Mouse (Mus musculus) c-Kit-positive CD71-negative TER-119-negative erythroid progenitor cells, embryonic 14.5 days (primary cell): ENCODE data around the gene Bcl7c.

Source experiments
- DNase-seq: peaks from one replicate; pipeline ENCODE4 v3.0.0-alpha.2; 2013; ENCODE audit warnings: low read depth

Gene Bcl7c

DNA sequence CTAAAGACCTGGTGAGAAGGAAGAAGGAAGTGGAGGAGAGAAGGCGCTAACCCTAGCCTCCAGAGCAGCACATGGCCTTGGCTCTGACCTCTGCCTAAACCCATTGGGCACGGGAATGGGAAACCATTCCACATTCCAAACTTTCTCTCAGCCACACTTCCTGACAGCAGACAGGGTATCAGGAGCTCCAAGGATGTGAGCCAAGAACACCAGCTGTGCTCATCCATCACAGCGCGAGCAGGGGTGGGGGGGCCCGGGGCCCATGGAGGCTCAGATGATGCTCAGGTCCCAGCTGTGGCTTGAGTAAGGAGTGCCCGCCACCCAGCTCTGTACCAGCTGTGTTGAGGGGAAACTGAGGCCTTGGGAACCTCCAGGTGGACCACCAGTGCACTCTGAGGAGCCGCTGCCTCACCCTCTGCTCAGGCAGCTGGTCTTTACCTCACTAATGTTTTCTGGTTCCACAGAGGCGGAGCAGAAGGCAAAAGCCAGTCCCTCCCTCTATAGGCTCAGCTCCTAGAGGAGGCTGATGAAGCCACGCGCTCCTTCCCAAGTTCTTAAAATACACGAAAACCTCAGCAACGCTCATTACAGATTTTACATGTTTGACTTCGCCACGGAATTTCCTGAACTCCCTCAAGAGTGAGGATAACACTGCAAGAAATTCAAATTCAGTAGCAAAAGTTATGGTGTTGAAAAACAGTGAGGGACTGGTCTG, 23.3 kb downstream of the Bcl7c start:
- DNase-seq, result no peak

DNA sequence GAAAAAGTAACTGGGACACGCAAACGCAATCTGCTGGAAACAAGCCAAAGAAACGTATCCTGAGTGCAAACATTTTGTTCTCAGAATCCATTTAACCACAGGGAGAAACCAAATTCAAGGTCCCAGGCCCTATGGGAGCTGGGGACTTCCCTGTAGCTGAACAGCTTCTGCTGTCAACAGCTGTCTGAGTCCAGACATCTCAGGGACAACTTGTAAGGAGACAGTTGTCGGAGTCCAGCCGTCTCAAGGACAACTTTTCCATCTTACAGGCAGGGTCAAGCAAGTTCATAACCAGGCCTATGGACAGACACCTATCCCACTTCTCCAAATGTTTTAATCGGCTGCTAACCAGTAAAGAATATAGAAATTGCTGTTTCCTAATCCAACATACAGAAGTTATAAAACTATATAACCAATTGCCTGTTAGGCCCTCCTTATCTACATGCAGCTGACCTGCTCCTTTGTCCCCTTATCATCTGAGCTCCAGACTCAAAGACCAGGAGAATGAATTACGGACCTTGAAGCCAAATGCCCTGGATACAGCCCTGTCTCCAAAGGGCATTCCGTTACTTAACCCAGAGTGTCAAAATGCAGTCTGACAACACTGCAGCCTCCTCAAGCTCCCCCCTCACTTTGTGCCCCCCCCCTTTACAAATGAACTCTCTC, 26.7 kb downstream of the Bcl7c start:
- DNase-seq, result no peak

DNA sequence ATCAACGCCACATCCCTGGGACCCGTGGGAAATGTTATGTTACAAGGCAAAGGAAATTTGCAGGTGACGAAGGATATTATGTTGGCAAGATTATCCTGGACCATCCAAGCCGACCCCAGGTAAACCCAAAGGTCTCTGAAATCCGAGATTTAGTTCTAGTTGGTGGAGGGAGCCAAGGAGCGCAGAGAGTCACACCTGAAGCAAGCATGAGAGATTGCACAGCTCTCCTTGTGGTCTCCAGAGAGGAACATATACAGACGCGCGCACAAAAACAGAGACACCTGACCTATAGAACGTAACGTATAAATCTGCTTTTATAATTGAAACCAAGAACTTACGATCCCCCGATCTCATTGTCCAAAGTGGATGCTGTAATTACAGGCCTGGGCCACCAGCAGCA, 28.2 kb downstream of the Bcl7c start:
- no peak for DNase-seq

DNA sequence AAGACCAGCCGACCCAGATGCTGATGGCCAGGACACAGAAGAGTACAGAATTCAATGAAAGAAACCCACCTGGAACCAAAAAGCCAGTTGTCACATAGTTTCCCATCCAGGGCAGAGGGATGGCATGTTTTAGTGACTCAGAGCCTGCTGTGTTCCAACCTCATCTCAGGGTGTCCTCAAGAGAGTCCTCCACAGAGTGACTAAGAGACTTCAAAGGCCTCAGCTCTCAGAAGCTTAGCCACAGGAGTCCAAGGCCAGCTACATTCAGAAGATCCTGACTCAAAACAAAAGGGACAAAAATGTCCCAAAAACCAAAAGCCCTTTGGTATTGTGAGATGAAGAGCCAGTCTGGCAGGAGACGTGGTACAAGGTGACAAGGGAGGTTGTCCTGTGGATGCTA, 29.9 kb downstream of the Bcl7c start:
- DNase-seq, result no peak

DNA sequence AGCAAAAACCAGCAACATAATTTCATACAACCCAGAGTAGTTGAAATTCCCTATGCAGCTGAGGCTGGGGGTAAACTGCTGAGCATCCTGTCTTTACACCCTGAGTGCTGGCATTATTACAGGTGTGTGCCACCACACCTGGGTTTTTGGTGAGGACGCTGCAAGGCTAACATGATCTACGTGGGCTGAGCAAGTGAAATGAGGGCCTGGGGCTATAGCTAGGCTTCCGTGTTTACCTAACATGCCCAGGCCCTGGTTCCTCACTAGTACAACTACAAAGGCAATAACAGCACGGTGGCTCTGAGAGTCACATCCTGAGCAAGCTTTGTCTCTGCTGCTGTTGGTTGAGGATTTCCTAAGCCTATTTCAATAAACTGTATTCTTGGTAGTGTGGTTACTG, 31.1 kb downstream of the Bcl7c start:
- DNase-seq, result no peak

DNA sequence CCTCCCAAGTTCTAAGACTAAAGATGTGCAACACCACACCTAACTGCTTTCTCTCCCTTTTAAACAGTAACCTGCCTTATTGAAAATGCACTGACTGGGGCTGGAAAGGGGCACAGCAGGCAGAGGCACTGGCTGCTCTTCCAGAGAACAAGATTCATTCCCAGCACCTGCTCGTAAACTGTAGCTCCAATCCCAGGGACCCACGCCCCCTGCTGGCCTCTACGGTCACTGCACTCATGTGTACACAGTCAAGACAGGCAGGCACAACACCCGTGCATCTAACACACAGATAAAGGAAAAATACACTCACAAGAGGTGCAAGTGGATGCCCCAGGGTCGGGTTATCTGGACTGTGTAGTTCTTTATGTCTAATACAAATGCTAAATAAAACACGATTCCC, 31.7 kb downstream of the Bcl7c start:
- peak; percentile 56 for DNase-seq

DNA sequence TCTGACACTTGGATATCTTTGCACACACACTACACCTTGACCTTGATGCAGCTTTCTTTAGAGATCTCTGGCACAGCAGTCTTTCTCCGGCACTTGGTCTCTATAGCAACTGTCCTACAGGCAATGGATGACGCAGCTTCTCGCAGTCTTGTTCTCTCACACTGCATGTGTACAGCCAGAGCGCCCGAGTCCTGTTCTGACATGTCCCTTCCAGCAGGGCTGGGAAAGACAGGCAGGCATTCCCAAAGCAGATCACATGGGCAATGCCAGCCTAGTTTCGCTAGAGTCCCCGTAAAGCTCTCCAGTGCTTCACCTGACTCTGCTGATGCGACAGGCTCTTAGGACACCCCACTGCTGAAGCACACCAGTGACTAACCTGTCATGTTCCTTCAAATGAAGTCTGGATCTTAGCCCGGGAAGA, 33.3 kb downstream of the Bcl7c start:
- no peak for DNase-seq

DNA sequence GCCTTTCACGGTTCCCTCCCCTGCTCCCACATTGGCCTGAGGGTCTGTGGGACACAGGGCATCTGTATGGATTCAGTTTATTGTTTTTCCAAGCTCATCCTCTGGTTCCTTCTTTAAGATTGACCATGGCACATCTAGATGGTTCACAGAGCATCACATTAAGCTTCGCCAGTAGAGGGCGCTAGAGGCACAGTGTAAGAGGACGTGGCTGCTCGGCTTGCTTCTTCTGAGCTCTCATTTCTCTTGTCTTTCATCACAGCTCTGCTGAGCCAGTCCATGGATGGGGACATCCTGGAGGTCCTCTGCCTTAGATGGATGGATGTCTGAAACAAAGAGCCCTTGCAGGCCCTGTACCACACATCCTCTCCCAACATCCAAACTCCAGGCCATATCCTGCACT, 33.8 kb downstream of the Bcl7c start:
- peak; percentile 84 for DNase-seq

DNA sequence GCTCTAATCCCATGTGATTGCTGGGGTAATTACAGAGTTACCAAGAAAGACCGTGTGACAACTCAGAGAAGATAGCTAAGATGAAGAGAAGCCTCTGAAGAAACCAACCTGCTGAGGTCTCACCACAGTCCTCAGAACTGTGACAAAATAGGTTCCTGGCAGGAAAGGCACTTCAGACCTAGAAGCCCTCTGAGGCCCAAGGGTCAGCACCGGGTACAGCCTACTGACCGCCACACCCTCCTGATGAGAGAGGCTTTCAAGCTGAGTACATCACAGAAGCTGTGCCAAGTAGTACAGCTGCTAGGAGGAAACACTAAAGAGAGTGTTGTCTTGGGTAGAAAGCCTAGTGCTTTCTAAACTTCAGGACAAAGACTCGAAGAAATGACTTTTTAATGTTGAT, 36.0 kb downstream of the Bcl7c start:
- no peak for DNase-seq

DNA sequence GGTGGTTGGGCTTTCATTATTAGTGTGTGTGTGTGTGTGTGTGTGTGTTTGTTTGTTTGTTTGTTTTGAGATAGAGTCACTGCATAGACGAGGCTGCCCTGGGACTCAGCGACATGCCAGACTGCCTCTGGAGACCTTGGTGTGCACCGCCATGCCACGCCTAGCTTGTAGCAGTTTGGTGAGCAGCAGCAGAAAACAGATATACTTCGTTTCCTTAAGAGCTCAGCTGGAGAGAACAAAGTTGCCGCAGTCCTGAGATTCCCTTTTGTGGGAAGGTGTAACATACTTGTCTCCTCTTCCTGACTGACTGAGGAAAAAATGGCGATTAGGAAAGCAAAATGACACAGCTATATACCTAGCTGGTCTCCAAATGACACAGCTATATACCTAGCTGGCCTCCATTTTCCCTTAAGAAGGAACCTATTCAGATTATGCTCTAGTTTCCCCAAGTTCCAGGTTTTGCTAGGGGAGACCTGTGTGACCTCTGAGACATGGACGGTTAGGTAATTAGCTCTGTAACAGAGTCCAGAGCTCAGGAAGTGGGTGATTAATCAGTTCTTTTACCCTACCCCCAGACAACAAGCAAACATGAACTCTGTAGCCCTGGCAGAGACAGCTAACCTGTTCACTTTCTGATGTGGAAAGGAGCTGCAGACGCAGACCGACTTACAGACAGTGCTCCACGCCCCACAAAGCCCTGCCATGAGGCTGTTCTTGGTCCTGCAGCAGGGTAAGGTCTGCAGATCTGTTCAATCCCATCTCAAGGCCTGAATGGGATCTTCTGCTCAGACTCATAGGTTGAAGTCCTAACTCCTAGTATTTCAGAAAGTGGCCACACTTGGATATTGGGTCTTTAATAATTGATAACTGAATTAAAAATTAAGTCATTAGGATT, 36.6 kb downstream of the Bcl7c start:
- no peak for DNase-seq

DNA sequence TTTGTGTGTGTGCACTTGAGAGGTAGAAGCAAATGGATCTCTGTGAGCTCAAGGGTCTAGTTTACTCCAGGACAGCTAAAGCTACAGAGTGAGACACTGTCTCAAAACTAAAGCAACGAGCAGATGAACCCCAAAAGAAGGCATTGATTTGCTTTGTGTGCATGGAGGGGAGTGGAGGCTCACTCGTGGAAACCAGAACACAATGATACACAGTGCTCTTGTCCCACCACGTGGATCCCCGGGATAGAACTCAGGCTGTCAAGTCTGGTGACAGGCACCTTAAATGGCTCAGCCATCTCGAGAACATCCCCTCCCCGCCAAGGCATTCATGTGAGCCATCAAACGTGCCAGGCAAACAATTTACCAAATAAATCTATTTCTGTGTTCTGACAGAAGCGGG, 41.6 kb downstream of the Bcl7c start:
- no peak for DNase-seq

DNA sequence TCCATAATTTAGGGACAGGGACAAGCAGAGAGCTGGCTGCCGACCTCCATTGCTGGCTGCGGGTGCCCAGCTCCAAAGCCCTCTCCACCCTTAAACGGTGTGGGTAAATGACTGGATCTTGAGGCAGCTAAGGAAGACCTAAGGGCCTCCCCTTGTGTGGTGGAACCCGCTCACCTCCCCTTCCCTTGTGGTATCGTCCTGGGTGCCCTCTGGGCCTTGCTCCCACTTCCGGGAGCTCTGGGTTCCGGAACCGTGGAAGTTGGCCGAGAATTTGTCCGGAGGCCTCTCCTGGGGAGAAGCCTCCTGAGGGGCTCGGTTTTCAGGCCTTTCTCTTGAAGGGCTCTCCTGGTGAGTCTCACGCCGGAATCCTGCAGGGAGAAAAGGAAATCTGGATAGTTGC, 42.1 kb downstream of the Bcl7c start:
- no peak for DNase-seq

DNA sequence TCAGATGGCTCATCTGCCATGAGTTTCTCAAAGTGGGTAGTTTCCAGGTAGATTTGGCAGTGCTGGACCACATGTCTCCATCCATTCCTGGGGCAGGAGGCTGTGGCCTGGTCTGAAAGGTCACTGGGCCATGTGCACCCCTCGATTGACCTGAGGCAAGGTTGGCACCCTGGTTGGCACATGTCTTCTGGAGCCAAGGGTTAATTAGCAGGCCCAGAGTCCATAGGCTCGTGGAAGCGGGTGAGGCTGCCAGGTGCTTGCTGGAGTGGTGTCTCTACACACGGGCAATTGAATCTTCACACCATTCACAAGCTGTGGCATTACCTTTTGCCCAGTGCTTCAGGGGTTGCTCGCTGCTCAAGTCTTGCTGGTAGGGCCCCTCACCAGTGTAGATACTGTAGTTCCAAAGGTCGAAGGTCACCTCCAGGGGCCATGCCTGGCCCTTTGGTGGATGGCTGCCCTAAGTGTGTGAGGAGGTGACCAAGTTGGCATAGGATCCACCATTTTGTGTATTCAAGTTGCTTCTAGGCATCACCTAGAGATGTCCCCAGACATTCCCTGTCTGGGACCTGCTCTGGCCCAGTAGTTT, 42.6 kb downstream of the Bcl7c start:
- DNase-seq, result no peak

DNA sequence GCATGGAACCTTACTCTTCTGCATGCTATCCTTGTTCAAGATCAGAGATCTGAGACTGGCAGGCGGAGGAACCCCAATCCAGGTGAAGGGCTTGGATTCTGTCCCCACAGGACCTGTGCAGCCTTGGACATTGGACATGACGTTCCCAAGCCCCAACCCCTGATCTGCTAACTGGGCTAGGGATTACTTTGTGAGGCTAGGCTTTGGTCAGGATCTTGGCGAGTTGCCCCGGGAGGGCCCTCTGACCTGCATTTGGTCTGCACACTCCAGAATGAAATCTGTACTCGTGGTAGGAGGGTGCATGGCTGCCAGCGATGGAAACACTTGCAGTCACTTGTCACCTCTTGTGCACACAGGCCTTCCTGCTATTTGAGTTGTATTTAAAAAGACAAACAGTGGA, 45.8 kb downstream of the Bcl7c start:
- DNase-seq, result no peak

DNA sequence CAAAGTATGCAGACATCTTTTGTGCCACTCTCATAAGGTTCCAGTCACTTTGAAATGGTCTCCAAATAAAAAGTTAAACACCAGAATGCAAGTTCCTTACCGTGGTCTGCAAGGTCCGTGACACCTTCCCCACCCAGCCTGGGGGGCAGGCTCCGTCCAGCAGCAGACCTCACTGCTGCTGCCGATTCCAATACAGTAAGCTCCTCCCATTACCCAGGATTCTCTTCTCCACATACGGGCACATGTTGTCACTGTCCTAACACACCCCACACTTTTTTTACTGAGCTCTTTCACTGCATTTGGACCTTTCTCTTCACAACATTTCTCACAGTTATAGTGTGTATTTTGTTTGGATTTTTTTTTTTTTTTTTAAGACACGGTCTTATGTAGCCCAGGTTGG, 46.9 kb downstream of the Bcl7c start:
- no peak for DNase-seq

DNA sequence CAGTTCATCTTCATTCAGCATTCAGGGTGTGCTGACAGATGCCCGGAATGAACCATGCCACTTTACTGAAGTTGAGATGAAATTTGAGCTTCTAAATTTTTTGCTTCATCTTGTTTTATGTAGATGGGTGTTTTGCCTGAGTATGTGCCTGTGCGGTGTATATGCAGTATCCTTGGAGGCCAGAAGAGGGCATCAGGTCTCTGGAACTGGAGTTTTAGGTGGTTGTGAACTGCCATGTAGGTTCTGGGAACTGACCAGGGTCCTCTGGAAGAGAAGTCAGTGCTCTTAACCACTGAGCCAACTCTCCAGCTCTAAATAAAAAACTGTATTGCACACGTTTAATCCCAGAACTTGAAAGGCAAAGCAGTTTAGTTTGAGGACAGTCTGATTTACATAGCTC, 47.9 kb downstream of the Bcl7c start:
- DNase-seq, result no peak

DNA sequence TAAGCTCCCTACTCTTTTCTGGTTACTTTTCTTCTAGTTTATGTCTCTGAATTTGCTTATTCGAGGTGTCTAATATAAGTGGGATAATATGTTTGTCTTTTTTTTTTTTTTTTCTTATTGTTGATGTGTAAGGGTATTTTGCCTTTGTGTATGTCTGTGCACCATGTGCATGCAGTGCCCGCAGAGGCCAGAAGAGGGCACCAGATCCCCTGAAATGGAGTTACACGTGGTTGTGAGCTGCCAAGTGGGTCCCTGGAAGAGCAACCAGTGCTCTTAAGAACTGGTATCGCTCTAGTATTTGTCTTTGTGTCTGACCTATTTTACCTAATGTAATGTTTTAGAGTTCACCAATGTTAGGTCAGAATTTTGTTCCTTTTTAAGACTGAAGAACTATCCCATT, 51.8 kb downstream of the Bcl7c start:
- DNase-seq, result peak; percentile 73

DNA sequence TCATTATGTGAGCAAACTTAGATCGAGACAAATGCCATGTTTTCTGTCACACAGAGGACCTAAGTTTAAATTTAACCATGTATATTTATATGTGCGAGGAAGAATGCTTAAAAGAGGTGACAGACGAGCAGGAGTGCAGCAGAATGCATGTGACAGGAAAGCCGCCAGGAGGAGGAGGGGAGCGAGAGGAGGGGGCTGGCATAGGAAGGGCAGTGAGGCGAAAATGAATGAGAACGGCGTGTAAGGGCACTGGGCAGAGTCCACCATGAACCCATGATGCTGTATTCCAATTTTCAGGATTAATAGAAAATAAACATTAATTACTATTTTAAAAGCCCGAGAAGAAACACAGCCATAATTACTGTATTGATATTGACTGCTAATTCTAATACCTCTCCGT, 54.4 kb downstream of the Bcl7c start:
- no peak for DNase-seq

DNA sequence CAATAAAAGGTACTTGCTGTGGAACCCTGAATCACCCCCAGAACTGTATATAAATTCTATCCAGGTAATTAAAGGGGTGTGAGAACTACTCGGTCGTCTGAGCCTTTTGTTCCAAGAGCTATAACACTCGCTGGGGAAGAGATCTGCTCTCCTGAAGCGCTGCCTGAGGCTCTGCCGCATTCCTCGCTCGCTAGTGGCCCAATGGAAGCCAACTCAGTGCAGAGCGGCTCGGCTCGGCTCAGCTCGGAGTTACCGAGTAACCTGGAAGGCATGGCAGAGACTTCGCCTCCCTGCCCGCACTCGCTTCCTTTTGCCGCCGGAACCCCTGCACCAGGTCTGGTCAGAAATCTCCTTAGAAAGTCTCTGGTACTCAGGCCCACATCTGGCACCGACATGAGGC, 56.7 kb downstream of the Bcl7c start:
- no peak for DNase-seq

DNA sequence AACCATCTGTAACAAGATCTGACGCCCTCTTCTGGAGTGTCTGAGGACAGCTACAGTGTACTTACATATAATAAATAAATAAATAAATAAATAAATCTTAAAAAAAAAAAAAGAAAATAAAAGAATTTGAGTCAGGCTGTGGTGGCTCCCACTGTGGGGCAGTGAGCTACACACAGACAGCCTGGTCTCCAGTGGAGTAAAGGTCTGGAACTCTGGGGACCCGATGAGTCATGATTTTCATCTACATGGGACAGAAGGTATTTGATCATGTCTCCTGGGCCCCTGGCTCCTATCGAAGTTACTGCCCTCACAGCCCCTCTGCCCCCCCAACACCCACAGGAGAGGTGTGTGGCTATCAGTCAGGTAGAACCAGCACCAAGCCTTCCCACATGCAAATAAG, 57.1 kb downstream of the Bcl7c start:
- DNase-seq, result no peak

DNA sequence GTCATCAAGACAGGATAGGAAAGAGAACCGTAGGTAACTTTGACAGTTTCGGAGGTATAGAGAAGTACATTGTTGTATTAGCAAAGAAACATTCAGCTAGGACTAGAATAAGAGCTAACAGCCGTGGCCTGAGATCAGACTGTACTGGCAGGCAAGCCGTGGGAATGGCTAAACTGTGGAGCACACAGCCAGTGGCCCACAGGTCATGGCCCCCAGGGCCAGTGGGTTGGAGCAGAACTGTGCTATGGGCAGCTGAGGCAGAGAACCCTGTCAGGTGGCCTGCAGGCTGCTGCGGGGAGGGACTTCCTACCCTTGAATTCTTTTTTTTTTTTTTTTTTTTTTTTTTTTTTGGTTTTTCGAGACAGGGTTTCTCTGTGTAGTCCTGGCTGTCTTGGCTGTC, 59.5 kb downstream of the Bcl7c start:
- DNase-seq, result no peak

DNA sequence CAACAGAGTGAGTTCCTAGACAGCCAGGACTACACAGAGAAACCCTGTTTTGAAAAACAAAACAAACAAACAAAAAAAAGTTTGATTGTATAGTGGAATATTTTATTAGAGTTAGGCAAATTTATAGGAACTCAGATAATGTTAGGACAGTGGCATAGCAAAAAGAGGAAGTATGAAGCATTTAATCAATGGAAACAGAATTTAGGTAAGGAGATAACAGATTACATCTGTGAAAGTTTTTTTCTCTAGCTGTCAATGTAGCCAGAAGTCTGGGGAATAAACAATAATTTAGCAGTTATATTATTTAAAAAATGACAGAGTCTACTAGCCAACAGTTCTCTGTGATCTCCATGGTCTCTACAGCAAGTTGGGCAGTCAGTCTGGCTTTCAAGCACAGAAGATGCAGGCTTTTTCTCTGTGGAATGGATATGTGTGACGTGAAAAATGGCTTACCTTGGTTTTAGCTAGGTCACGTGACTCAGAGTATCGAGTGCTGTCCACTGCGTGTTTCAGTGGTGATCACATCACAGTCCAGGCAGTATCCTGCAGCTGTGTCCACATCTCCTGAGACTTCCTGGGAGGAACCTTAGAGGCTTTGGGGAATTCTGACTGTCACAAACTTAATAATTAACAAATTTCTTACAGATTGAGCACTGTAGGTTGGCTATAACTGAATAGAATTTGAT, 60.1 kb downstream of the Bcl7c start:
- no peak for DNase-seq
